Mouse (Mus musculus): ENCODE results near the gene Syne1.

DNA sequence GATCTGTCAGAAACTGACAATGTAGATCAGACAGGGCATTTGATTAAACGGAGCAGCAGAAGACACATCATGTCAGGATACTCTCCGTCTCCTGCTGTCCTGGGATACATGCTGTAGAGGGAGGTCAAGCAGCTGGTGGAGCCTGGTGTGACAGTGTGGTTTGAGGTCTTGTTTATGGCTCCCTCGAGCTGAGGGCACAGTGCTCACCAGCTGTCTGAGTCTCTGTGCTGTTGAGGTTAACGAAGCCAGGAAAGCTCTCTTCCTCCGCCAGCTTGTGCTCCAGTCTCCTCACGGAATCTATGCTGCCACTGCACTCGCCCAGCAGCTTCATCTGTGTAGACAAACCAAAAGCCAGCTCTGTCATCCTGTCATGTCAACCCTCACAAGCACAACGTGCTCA lies 510.0 kb downstream of the Syne1 start:
- TF ChIP-seq CTCF (IDR thresholded peaks at IDR 0.05; ENCODE audit: low read depth, low read length) = no peak
- no peak for TF ChIP-seq TAL1 (conservative IDR thresholded peaks at IDR 0.05; ENCODE audit: low read depth, low read length)
- no peak for TF ChIP-seq GATA1 (IDR thresholded peaks at IDR 0.05; ENCODE audit: borderline replicate concordance, low read length)
- TF ChIP-seq GATA2 (IDR thresholded peaks at IDR 0.05; ENCODE audit: borderline replicate concordance, low read depth, low read length) = no peak

All from G1E (cell line).